Mouse (Mus musculus) left cerebral cortex, postnatal 25 days (tissue): Measurements from ENCODE around the gene Cartpt. TPM values are rescaled to one million over a fixed set of nuclear protein-coding genes. Genes with fewer than 3 reads are reported as not detected.
A peak's percentile ranks its signal among the peaks of the same experiment; 100 is the strongest.
"Not testable (repeated sequence)": the region's sequence is repeated elsewhere in the genome, so short reads cannot be mapped to it uniquely, and the experiment has no call there.

Experiments used
- DNase-seq, 2 experiments: peaks; one replicate each; pipeline ENCODE4 v3.0.0; 2022; ENCODE audit warnings: low spot score in 2 of 2, mixed read lengths in 1 of 2
- intact Hi-C: fragments of 180-260 bp; cut with DNase I; formaldehyde crosslinking; loops from one replicate; pipeline ENCODE4 v1.15.1; 2025
- total RNA-seq, 2 experiments: library from RNA; stranded (reverse); gene quantifications; 2 replicates each; pipeline ENCODE4 v1.2.3; 2021

Cartpt gene
- total RNA-seq, 2 experiments from 2014 or later: 32.4 to 41.1 TPM

- DNase-seq: peak; percentile 67 to 70
Measured at GRCm38 (mm10) chr13:99859082-99859481, 41.8 kb downstream of the Cartpt start.

GRCm38 (mm10) chr13:99857879-99858278, 43.0 kb downstream of the Cartpt start:
- DNase-seq: no peak
- intact Hi-C loops: loop anchor here (5.0 kb wide), 3 partner anchors 94 to 139 kb away; no protein-coding TSS in a partner anchor

More at GRCm38 (mm10) chr13:99859082-99859481, 41.8 kb downstream of the Cartpt start:
- intact Hi-C loops: loop anchor here (5.0 kb wide), 3 partner anchors 93 to 138 kb away; no protein-coding TSS in a partner anchor

- no peak for DNase-seq
Measured at GRCm38 (mm10) chr13:99857336-99857735, 43.6 kb downstream of the Cartpt start.

GRCm38 (mm10) chr13:99855229-99855628, 45.7 kb downstream of the Cartpt start:
- intact Hi-C loops: loop anchor here (5.0 kb wide), 3 partner anchors 97 to 142 kb away; no protein-coding TSS in a partner anchor

More at GRCm38 (mm10) chr13:99857336-99857735, 43.6 kb downstream of the Cartpt start:
- intact Hi-C loops: loop anchor here (5.0 kb wide), 3 partner anchors 95 to 140 kb away; no protein-coding TSS in a partner anchor

GRCm38 (mm10) chr13:99853131-99853530, 47.8 kb downstream of the Cartpt start:
- intact Hi-C loops: no loop called here

More at GRCm38 (mm10) chr13:99855229-99855628, 45.7 kb downstream of the Cartpt start:
- no peak for DNase-seq

GRCm38 (mm10) chr13:99852416-99852815, 48.5 kb downstream of the Cartpt start:
- DNase-seq, intact Hi-C loops: not testable (repeated sequence)

More at GRCm38 (mm10) chr13:99853131-99853530, 47.8 kb downstream of the Cartpt start:
- no peak for DNase-seq

- intact Hi-C loops: no loop called here
- no peak for DNase-seq
Measured at GRCm38 (mm10) chr13:99851026-99851425, 49.9 kb downstream of the Cartpt start.

- DNase-seq: peak; percentile 49 to 71
- intact Hi-C loops: no loop called here
Measured at GRCm38 (mm10) chr13:99849597-99849996, 51.3 kb downstream of the Cartpt start.

Other genes with a start within 250 kb of the Cartpt start
- 10 to 100 TPM; 19.0 to 20.3 TPM for gene Mccc2, start 114.5 kb upstream of the Cartpt start, total RNA-seq
- gene Bdp1, start 203.0 kb upstream of the Cartpt start, total RNA-seq: 10 to 100 TPM; 45.5 to 49.4 TPM
- gene Serf1, start 206.9 kb upstream of the Cartpt start, total RNA-seq: 10 to 100 TPM; 25.2 to 28.5 TPM
- gene Smn1, start 223.8 kb upstream of the Cartpt start, total RNA-seq: 10 to 100 TPM; 35.7 to 35.9 TPM